Mouse (Mus musculus): ENCODE measurements at regions not wholly inside any gene's neighbourhood (a gene's known extent, or its start where the extent isn't known, plus 50 kb on each side); places are given as distances from the start of the nearest gene placed in this dataset.

DNA sequence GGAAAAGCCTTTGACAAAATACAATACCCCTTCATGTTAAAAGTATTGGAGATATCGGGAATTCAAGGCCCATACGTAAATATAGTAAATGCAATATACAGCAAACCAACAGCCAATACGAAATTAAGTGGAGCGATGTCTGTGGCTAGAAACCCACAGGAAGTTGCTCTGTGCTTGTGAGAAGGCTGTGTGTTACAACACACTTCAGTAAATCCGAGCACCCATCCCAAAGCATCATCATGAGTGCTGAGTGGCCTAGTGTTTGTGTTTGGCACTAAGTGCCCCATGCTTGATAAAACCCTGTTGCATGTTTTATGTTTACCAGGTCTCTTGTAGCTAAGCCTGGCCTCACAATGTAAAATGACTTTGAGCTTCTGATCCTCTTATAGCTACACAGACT is 194.3 kb downstream of the Ankrd16 start:
- Histone ChIP-seq H3K9me3 (replicated peaks) (no peaks in the 10 kb centered on the region), H3K9ac (no peak overlapping the region), H3K27me3 (replicated peaks) (no peaks in the 10 kb centered on the region), H3K4me2 (no peak overlapping the region), H3K27ac (ENCODE audit: poor library complexity, severe bottlenecking) (no peak overlapping the region), H3K36me3 (no peaks in the 10 kb centered on the region), H3K4me3 (no peak overlapping the region), H3K4me1 (replicated peaks) (no peaks in the 10 kb centered on the region)
- 76% methylated on average over 5 of the region's 5 CpGs for WGBS
- no peak for ATAC-seq (ENCODE audit: insufficient number of reproducible peaks, low FRiP score)

DNA sequence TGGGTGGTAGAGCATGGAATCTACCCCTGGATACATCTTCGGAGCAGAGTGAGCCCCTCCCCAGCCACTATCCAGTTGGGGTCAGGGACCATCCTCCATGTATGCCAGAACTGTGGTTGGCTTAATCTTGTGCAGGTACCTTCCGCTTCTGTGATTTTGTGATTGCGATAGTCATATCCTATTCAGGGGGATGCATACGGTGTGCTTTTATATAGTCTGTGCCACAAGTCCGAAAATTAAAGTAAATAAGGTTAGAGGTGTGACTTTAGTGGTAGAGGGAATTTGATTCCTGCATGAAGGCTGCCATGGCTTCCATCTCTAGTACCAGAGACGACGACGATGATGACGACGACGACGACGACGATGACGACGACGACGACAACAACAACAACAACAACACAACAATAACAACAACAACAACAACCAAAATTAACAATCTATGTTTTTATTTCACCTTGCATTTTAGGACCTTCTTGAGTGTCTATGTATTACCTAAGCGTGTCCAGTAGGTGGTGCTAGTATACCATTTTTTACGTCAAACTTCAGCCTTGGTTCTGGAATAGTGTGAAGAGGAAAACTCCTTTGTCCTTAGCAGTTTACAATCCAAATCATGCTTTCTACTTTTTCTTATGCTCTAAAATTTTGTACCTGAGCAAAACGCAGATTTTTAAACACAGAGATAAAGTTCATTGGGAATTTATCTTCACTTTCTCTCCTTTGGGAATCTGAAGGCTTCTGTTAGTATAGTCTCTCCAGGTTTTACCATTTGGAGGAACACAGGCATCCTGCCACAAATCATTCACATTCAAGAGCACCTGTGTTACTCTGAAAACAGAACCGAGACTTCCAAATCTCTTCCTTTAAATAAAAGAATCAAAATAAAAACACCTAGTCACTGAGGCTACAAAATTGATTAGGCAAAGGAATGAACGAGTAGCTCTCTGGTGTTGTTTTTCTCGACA is 224.5 kb downstream of the Ankrd16 start:
- Histone ChIP-seq H3K9ac (no peak overlapping the region), H3K4me2 (no peak overlapping the region)
- 28% methylated on average over 24 of the region's 24 CpGs for WGBS

DNA sequence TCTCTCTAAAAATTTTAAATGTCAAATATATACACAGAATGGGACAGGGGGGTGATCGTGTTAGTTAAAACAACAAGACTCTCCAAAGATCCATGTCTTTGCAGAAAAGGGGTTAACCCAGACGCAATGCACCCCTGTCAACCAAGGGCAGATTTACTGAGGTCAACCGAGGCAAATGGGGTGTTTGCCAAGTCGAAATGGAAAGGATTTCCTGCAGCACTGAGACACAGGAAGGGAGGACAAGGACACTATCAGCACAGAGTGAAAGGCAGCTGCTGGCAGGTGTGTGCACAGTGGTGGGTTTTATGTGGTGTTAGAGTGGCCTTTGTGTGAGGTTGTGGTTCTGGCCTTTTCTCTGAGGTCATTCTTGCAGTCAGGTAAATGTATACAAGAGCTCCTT is 226.7 kb downstream of the Ankrd16 start:
- H3K9ac ChIP-seq: no peak overlapping the region
- H3K9me3 ChIP-seq (replicated peaks): no peaks in the 10 kb centered on the region
- H3K4me3 ChIP-seq: no peak overlapping the region
- H3K27me3 ChIP-seq (replicated peaks): no peaks in the 10 kb centered on the region
- H3K4me2 ChIP-seq: no peak overlapping the region
- WGBS: 39% methylated on average over 4 of the region's 4 CpGs
- peaks cover 4% of the 10 kb centered on the region; the same call in 1 of the 2 replicates for H3K4me1 ChIP-seq (replicated peaks)
- H3K27ac ChIP-seq (ENCODE audit: poor library complexity, severe bottlenecking): no peak overlapping the region
- ATAC-seq (ENCODE audit: insufficient number of reproducible peaks, low FRiP score): no peak; the same call in 1 of the 2 replicates
- no peaks in the 10 kb centered on the region for H3K36me3 ChIP-seq

More for the DNA sequence above, 224.5 kb downstream of the Ankrd16 start:
- Histone ChIP-seq H3K27ac (ENCODE audit: poor library complexity, severe bottlenecking) (no peak overlapping the region), H3K27me3 (replicated peaks) (no peaks in the 10 kb centered on the region), H3K4me3 (no peak overlapping the region), H3K36me3 (no peaks in the 10 kb centered on the region), H3K9me3 (replicated peaks) (no peaks in the 10 kb centered on the region), H3K4me1 (replicated peaks) (peaks cover 4% of the 10 kb centered on the region; the same call in 1 of the 2 replicates)
- ATAC-seq (ENCODE audit: insufficient number of reproducible peaks, low FRiP score): no peak

DNA sequence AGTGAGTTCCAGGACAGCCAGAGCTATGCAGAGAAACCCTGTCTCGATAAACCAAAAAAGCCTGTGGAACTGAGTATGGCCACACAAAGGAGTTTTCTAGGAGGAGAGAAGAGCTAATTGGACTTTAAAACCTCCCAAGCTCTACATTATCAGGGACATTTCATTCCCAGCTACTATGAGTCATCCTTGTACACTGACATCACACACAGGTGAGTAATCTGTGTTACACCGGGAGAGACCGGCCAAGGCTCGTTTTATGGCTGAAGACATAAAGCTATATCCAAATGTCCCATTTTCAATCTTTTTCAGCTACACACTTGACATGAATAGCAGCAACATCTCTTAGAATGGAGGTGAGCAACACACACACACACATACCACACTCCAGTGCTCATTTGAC is 229.5 kb downstream of the Ankrd16 start:
- Histone ChIP-seq H3K27me3 (replicated peaks) (no peaks in the 10 kb centered on the region), H3K27ac (ENCODE audit: poor library complexity, severe bottlenecking) (no peak overlapping the region), H3K4me1 (replicated peaks) (peaks cover 15% of the 10 kb centered on the region), H3K9me3 (replicated peaks) (no peaks in the 10 kb centered on the region), H3K36me3 (no peaks in the 10 kb centered on the region), H3K9ac (no peak overlapping the region), H3K4me2 (no peak overlapping the region), H3K4me3 (no peak overlapping the region)
- ATAC-seq (ENCODE audit: insufficient number of reproducible peaks, low FRiP score): no peak
- WGBS: 82% methylated on average over 4 of the region's 4 CpGs

DNA sequence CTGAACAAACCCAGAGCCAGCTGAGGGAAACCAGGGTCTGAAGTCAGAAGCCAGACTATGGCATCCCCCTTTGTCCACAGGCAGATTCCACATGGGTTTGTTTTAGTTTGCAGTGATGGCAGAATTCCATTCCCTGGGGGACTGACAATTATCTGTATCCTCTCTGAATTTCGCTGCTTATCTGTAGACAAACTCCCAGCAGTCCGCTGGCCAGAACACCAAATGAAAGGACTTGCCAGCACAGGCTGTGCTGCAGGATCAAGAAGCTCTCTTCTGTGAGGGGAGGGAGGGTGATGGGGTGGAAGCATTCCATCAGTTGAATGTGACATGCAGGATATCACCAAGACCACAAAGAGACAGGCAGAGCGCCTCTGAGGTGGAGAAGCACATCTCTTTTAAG is 233.8 kb downstream of the Ankrd16 start:
- peak overlapping the region; percentile 17; the same call in 1 of the 2 replicates for H3K4me2 ChIP-seq
- H3K27ac ChIP-seq (ENCODE audit: poor library complexity, severe bottlenecking): 0 out of 2 replicates have a peak overlapping the region, but pooled peaks have one; percentile 25
- H3K4me3 ChIP-seq: no peak overlapping the region
- WGBS: 10% methylated on average over 3 of the region's 3 CpGs
- H3K9ac ChIP-seq: no peak overlapping the region
- peaks cover 11% of the 10 kb centered on the region for H3K4me1 ChIP-seq (replicated peaks)
- no peaks in the 10 kb centered on the region for H3K36me3 ChIP-seq
- peak; percentile 43; the same call in 1 of the 2 replicates for ATAC-seq (ENCODE audit: insufficient number of reproducible peaks, low FRiP score)
- no peaks in the 10 kb centered on the region for H3K27me3 ChIP-seq (replicated peaks)
- no peaks in the 10 kb centered on the region for H3K9me3 ChIP-seq (replicated peaks)

DNA sequence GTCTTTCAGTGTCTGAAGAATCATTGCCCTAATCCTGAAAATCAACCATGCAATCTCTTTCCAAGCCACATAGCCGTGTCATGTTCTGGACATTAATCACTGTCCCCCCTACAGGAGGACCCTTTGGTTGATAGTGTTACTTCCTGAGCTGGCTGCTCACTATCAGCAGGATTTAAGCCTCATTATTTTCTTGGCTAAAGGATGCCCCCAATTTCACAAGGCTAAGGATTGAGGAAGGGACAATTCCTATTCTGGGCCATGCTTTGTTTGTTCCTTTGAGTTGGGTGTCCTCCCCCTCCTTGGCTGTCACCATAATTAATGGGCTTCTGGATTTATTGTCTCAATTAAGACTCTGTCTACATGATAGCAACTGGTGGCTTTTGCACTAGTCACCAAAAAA is 241.9 kb downstream of the Ankrd16 start:
- H3K4me1 ChIP-seq (replicated peaks): peaks cover 18% of the 10 kb centered on the region; the same call in 1 of the 2 replicates
- 27% methylated on average over 1 of the region's 1 CpGs for WGBS
- no peak for ATAC-seq (ENCODE audit: insufficient number of reproducible peaks, low FRiP score)
- H3K9me3 ChIP-seq (replicated peaks): no peaks in the 10 kb centered on the region
- no peak overlapping the region for H3K9ac ChIP-seq
- no peak overlapping the region for H3K4me3 ChIP-seq
- no peak overlapping the region for H3K4me2 ChIP-seq
- no peaks in the 10 kb centered on the region for H3K27me3 ChIP-seq (replicated peaks)
- H3K27ac ChIP-seq (ENCODE audit: poor library complexity, severe bottlenecking): no peak overlapping the region
- H3K36me3 ChIP-seq: no peaks in the 10 kb centered on the region

DNA sequence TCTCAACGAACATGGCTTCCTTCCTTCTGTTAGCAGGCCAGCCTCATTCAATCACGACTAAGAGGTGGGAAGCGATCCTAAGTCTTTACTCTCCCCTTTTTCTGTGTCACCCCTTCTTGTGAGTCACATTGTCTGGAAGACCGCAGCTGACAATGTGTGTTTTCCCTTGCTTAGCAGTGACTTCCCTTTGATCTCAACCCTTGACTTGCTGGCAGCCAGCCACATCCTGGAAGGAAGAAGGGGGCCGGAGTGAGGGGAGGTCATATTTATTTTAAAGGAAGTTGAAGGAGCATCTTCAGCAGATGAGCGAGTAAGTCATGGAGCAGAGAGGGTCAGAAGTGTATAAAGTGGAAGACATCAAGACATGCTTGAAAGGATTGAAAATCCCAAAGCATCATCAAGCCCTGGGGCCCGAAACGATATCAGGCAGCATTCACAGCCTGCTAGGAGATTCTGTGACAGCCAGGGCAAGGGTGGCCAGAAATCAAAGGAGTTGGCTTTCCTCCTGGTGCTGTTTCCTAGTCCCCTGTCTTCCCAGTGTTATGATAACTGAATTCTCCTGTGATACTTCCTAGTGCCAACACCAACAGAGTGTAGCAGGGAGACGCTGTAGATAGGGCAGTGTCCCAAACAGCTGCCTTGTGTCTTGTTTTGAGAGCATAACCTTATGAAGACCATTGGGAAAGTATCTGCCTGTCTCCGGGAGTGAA is 245.9 kb downstream of the Ankrd16 start:
- ATAC-seq (ENCODE audit: insufficient number of reproducible peaks, low FRiP score): peak; percentile 88
- 32% methylated on average over 10 of the region's 10 CpGs for whole genome bisulfite sequencing

DNA sequence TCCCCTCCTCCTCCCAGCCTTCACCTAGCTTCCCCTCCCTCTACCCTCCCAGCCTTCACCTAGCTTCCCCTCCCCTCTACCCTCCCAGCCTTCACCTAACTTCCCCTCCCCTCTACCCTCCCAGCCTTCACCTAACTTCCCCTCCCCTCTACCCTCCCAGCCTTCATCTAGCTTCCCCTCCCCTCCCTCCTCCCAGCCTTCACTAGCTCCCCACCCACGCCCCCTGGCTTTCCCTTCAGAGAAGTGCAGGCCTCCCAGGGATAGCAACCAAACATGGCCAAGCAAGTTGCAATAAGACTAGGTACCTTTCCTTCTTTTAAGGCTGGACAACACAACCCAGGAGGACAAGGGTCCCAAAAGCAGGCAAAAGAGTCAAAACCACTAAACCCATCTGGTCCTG is 248.5 kb downstream of the Ankrd16 start:
- 70% methylated on average over 1 of the region's 1 CpGs for WGBS
- Histone ChIP-seq H3K4me1 (replicated peaks) (0 out of 2 replicates have a peak, but pooled peaks cover 12% of the 10 kb centered on the region), H3K9me3 (replicated peaks) (no peaks in the 10 kb centered on the region), H3K4me3 (no peak overlapping the region), H3K9ac (no peak overlapping the region), H3K27me3 (replicated peaks) (no peaks in the 10 kb centered on the region), H3K36me3 (no peaks in the 10 kb centered on the region), H3K27ac (ENCODE audit: poor library complexity, severe bottlenecking) (no peak overlapping the region), H3K4me2 (no peak overlapping the region)
- no peak for ATAC-seq (ENCODE audit: insufficient number of reproducible peaks, low FRiP score)

More for the DNA sequence above, 245.9 kb downstream of the Ankrd16 start:
- no peak overlapping the region for H3K4me3 ChIP-seq
- peaks cover 21% of the 10 kb centered on the region; the same call in 1 of the 2 replicates for H3K4me1 ChIP-seq (replicated peaks)
- H3K9ac ChIP-seq: no peak overlapping the region
- no peaks in the 10 kb centered on the region for H3K27me3 ChIP-seq (replicated peaks)
- H3K9me3 ChIP-seq (replicated peaks): no peaks in the 10 kb centered on the region
- H3K36me3 ChIP-seq: no peaks in the 10 kb centered on the region
- H3K4me2 ChIP-seq: 0 out of 2 replicates have a peak overlapping the region, but pooled peaks have one; percentile 11
- H3K27ac ChIP-seq (ENCODE audit: poor library complexity, severe bottlenecking): peak overlapping the region; percentile 75

DNA sequence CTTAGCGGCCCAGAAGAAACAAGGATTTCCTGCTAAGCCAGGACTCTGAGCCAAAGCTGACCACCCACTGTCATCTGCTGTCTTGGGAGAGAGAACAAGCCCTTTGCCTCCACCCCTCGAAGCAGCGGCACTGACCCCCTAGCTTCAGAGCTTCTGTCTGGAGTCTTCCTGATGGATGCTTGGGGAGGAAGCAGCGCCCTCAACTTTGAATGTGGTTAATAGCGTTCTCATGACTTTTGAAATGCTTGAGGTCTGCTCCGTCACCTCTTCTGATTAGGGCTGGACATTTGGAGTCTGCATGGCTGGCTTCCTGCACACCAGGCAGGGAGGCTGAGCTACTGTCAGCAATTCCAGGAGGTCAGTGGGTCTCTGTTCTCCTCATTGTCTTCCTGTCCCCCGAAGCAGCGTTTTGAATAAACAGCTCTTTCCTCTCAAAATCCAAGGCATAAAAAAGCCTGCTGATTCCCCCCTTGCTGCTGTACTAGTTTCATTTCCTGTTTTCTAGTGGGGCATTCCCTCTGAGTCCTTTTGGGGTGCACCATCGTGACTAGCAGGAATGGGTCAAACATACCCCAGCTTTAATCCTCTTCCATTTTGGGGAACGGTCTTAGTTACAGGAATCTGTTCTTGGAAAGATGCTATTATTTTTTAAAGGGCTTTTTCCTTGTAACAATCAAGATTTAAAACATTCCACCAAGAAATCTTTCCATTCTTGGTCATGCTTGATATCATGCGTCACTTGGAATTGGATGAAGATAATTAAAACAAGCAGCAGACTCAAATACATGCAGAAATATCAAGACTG is 256.0 kb downstream of the Ankrd16 start:
- ATAC-seq (ENCODE audit: insufficient number of reproducible peaks, low FRiP score): peak; percentile 75; the same call in 1 of the 2 replicates
- H3K27ac ChIP-seq (ENCODE audit: poor library complexity, severe bottlenecking): peak overlapping the region; percentile 69; the same call in 1 of the 2 replicates
- WGBS: 46% methylated on average over 11 of the region's 11 CpGs

DNA sequence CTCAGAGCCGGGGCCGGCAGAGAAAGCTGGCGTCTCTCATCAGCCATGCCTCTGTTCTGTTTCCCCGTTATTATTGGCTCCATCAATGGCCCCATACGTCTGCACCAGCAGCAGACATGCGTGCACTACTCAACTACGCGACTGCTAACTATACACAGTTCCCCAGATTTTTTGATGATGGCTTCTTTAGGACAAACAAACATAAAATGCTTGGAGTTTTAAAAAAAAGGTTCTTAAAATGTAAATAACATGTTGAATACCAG is 256.6 kb downstream of the Ankrd16 start:
- 0 out of 2 replicates have a peak, but pooled peaks cover 4% of the 10 kb centered on the region for H3K4me1 ChIP-seq (replicated peaks)
- H3K27ac ChIP-seq (ENCODE audit: poor library complexity, severe bottlenecking): peak overlapping the region; percentile 54; the same call in 1 of the 2 replicates
- H3K9me3 ChIP-seq (replicated peaks): no peaks in the 10 kb centered on the region
- no peak overlapping the region for H3K4me2 ChIP-seq
- no peaks in the 10 kb centered on the region for H3K27me3 ChIP-seq (replicated peaks)
- H3K4me3 ChIP-seq: no peak overlapping the region
- 69% methylated on average over 8 of the region's 8 CpGs for WGBS
- no peak for ATAC-seq (ENCODE audit: insufficient number of reproducible peaks, low FRiP score)
- H3K36me3 ChIP-seq: no peaks in the 10 kb centered on the region
- H3K9ac ChIP-seq: no peak overlapping the region

More for the DNA sequence above, 256.0 kb downstream of the Ankrd16 start:
- no peaks in the 10 kb centered on the region for H3K27me3 ChIP-seq (replicated peaks)
- H3K9ac ChIP-seq: no peak overlapping the region
- no peaks in the 10 kb centered on the region for H3K36me3 ChIP-seq
- H3K4me1 ChIP-seq (replicated peaks): 0 out of 2 replicates have a peak, but pooled peaks cover 4% of the 10 kb centered on the region
- H3K9me3 ChIP-seq (replicated peaks): no peaks in the 10 kb centered on the region
- peak overlapping the region; percentile 27 for H3K4me2 ChIP-seq
- H3K4me3 ChIP-seq: no peak overlapping the region

All from heart, embryonic 12.5 days (tissue).